Mouse (Mus musculus): ENCODE measurements around the gene Vip. TPM values are rescaled to one million over a fixed set of nuclear protein-coding genes. Genes with fewer than 3 reads are reported as not detected.

Vip gene
- polyA plus RNA-seq, 1 experiment from 2014 or later = not detected

DNA sequence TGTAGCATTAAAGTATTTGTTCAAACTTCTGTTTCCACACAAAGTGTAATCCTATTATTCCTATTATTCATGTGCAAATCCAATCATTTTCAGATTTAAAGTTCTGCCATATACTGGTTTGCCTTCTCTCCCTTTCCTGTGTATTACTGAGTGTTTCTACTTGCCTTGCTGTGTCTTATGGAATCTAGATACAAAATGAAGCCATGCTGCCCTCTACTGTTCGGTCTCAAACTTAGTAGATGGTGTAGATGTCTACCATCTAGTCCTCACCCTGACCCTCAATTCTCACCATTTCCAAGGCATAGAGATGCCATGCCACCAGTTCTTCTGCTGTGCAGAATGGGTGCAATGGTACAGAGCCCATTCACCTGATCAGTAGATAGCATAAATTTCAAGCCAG is 4.7 kb upstream of the Vip start:
- WGBS = 55% methylated on average over 1 of the region's 1 CpGs
- H3K9me3 ChIP-seq (replicated peaks) = no peaks in the 10 kb centered on the region
- H3K27ac ChIP-seq = no peak overlapping the region
- DNase-seq (ENCODE audit: low spot score) = no peak
- no peak overlapping the region for H3K4me3 ChIP-seq
- H3K4me1 ChIP-seq = no peaks in the 10 kb centered on the region
- no peaks in the 10 kb centered on the region for H3K36me3 ChIP-seq
- no peaks in the 10 kb centered on the region for H3K27me3 ChIP-seq (ENCODE audit: low read depth, poor library complexity, severe bottlenecking)

DNA sequence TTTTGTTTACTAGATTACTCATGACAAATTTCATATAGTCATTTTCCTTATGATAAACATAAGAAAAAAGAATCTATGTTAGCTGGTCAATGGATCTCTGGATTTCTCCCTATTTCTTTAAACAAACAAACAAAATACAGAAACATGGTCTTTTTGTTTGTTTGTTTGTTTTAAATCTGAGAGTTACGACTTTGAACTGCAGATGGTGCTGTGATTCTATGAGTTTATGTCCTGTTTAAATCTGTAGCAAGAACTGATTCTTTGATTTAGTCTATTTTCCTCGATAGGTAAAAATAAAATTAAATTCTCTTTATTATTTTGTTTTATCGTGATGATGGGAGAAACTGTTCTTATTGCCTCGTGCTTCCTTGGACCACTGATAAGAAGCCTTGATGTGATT is 1.7 kb upstream of the Vip start:
- no peaks in the 10 kb centered on the region for H3K9me3 ChIP-seq (replicated peaks)
- H3K4me1 ChIP-seq = no peaks in the 10 kb centered on the region
- no peaks in the 10 kb centered on the region for H3K36me3 ChIP-seq
- no peak overlapping the region for H3K27ac ChIP-seq
- no peak for DNase-seq (ENCODE audit: low spot score)
- H3K27me3 ChIP-seq (ENCODE audit: low read depth, poor library complexity, severe bottlenecking) = no peaks in the 10 kb centered on the region
- H3K4me3 ChIP-seq = no peak overlapping the region
- 84% methylated on average over 4 of the region's 4 CpGs for WGBS

DNA sequence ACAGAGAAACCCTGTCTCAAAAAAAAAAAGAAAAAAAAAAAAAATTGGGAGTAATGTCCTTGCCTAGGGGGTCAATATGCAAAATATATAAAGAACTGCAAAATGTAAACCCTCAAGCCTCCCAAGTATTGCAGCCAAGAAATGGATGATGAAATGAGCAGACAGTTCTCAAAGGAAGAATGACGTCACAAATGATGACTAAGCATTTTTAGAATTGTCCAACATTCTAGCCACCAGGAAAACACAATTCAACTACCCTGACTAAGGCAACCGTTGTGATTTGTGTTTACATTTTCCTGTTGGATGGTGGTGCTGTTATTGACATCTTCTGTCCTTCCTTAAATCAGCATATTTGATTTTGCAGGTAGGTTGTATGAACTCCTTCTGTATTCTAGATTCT is 42.3 kb downstream of the Vip start:
- no peak overlapping the region for H3K4me3 ChIP-seq
- H3K27ac ChIP-seq = no peak overlapping the region
- no peaks in the 10 kb centered on the region for H3K9me3 ChIP-seq (replicated peaks)
- H3K4me1 ChIP-seq = no peaks in the 10 kb centered on the region
- DNase-seq (ENCODE audit: low spot score) = no peak
- H3K27me3 ChIP-seq (ENCODE audit: low read depth, poor library complexity, severe bottlenecking) = no peaks in the 10 kb centered on the region
- 75% methylated on average over 2 of the region's 2 CpGs for WGBS
- H3K36me3 ChIP-seq = no peaks in the 10 kb centered on the region

DNA sequence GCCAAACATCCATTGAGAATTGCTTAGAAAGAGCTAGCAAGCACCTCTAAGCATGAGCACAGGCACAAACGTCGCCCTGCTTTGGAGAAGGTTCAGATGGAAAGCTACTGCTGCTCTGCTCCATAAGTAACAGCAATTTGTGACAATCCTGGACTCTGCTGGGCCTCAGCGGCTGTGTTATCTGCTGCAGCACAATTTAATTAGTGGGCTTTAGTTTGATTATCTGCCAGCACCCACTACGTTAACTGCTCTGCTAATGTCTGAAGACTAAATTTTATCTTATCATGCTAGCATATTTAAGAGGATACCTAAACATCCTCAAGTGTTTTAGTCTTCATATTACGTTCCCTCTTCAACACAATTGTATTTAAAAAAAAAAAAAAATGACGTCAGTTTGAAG is 46.6 kb downstream of the Vip start:
- H3K27me3 ChIP-seq (ENCODE audit: low read depth, poor library complexity, severe bottlenecking) = no peaks in the 10 kb centered on the region
- no peak overlapping the region for H3K4me3 ChIP-seq
- H3K4me1 ChIP-seq = no peaks in the 10 kb centered on the region
- no peak for DNase-seq (ENCODE audit: low spot score)
- H3K27ac ChIP-seq = no peak overlapping the region
- H3K9me3 ChIP-seq (replicated peaks) = no peaks in the 10 kb centered on the region
- 72% methylated on average over 6 of the region's 6 CpGs for whole genome bisulfite sequencing
- H3K36me3 ChIP-seq = no peaks in the 10 kb centered on the region

DNA sequence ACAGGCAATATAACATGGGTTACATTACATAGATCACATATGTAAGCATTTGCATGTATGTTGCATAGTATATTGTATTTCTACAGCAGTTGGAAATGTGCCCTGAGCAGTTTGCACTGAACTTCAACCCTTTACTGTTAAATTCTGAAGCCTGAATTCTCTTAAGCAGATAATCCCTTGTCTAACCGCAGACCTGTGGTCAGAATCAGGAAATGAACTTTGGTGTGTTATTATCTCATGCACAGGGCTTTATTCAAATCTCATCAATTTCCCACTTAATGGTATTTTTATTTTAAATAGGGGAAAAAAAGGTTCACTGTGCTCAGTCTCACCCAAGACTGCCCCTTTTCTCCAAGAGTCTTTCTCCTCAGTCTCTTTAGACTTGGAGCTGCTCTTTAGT is 55.3 kb downstream of the Vip start:
- no peaks in the 10 kb centered on the region for H3K27me3 ChIP-seq (ENCODE audit: low read depth, poor library complexity, severe bottlenecking)
- no peaks in the 10 kb centered on the region for H3K4me1 ChIP-seq
- no peaks in the 10 kb centered on the region for H3K36me3 ChIP-seq
- no peak overlapping the region for H3K27ac ChIP-seq
- no peak for DNase-seq (ENCODE audit: low spot score)
- H3K9me3 ChIP-seq (replicated peaks) = no peaks in the 10 kb centered on the region
- H3K4me3 ChIP-seq = no peak overlapping the region
- 91% methylated on average over 1 of the region's 1 CpGs for WGBS

Other genes with a start within 250 kb of the Vip start
- 2.7 and 3.5 TPM in 2 replicates for gene Syne1, start 87.7 kb upstream of the Vip start, polyA plus RNA-seq (2016; fragmentation: Nextera tagmentation; extraction: Ambion mirVana)
- 2.0 and 2.2 TPM in 2 replicates for gene Myct1, start 45.4 kb upstream of the Vip start, polyA plus RNA-seq (2016; fragmentation: Nextera tagmentation; extraction: Ambion mirVana)
- gene Fbxo5, start 166.4 kb downstream of the Vip start, polyA plus RNA-seq (2016; fragmentation: Nextera tagmentation; extraction: Ambion mirVana) = 106 and 125 TPM in 2 replicates
- gene Mtrf1l, start 184.7 kb downstream of the Vip start, polyA plus RNA-seq (2016; fragmentation: Nextera tagmentation; extraction: Ambion mirVana) = 11.5 and 12.6 TPM in 2 replicates

All from limb, embryonic 10.5 days (tissue).